Mouse (Mus musculus) adipose tissue, adult 10 weeks (tissue): Measurements from ENCODE around the gene Arfgap2. TPM values are rescaled to one million over a fixed set of nuclear protein-coding genes. Genes with fewer than 3 reads are reported as not detected.

Experiments
- polyA plus RNA-seq: library from polyadenylated mRNA; stranded (reverse); fragments of 350-450 nt; fragmentation: Illumina TruSeq; extraction: RNeasy Lipid Tissue Mini Kit (QIAGEN cat#74804); gene quantifications from one replicate; pipeline ENCODE4 v1.2.3, GENCODE M21; 2014; ENCODE audit warnings: low read depth, low replicate concordance

The Arfgap2 gene
- polyA plus RNA-seq = 55.6 TPM

DNA sequence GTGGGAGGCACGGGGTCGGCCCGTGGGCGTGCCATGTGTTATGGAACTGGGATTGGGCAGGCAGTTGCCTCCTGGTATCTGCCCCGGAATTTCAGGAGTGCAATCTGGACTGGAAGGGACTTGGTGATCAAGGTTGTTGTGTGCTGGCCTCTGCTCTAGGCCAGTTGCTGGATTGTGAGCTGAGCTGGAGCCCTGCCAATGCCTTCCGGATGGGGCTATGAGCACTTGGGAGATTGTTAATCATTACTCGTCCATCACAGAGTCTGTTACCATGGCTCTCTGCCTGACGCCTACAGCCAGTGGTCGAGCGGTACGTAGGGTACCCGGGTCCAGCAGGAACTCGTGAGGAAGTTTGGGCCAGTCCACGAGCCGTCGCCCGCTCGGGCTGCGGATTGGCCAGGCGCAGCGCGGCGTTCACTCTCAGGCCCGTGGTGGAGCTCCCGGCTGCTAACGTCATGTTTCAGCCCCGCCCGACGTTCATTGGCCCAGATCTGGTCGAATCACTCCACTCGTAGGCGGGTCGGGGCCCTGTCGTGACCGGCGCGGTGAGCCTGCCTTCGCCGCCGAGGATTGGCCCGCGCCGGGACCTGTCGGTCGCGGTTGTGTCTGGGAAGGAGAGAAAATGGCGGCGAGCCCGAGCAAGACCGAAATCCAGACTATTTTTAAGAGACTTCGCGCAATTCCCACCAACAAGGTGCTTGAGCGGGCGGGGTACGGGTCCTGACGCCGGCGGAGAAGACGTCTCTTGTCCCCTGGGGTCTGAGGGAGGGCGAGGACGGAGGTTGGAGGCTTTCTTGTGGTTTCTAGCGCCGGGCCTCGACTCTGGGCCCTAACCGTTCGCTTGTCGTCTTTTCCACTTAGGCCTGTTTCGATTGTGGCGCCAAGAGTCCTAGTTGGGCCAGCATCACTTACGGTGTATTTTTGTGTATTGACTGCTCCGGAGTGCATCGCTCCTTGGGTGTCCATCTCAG, at the start of gene Arfgap2:
Arfgap2 (plus strand) TSS at position 264 of the 971 bp plus-strand sequence.

DNA sequence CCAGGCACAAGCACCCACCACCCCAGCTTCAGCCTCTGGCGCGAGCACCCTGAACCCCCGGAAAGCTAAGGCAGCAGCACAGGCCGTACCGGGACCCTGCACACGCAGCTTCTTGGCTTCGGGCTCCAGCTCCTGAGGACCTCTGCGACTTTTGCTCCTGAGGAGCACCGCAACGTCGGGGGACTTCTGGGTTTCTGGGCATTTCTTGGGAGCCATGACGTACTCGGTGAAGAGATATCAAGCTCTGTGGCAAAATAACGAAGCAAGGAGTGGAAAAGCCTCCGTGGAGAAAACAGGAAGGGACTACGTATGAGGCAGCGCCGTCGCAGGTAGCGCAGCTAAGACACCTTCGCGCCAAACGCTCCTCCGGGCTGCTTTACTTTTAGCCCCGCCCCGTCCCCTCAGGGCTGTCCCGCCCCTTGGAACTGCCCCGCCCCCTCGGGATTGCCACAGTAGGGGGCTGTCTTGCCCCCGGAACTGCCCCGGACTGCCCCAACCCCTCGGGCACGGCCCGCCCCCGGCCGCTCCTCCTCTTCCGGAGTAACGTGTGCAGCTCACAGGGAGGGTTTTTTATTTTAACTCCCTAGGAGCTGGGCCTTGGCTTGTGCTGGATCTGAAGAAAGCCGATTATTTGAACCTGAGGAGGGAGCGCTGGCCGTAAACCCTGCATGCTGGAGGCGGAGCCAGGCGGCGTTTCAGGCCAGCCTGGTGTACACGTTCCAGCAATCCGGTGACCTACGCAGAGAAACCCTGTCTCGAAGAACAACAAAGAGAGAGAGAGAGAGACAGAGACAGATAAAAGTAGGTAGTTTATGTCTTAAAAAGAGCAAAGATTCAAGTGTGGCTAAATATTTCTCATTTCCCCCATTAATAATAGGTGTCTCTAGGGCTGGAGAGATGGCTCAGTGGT, 27.9 kb upstream of the Arfgap2 start, which contains the start of gene Ddb2:
Ddb2 (minus strand) TSS at position 382 of the 910 bp plus-strand sequence.

DNA sequence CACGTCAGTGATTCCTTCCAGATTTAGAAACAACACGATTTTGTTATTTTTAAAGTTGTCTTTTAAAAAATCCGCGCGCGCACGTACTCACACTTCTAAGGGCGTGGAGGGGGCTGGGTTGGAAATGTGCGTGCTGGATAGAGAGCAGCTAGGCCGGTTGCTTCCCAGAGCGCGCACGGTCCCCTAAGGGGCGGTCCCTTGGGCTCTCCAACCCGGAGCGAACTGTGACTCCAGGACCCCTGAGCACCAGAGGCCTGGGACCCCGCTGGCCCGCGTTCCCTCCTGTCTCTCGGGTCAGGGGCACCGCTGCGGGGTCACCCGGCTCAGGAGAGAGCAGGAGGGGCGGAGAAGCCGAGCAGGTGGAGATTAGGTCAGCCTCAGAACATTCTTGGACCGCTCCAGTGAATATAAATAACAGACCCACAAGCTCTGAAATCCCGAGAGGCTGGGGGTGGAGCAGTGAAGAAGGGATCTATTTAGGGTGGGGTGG, 9.1 kb upstream of the Arfgap2 start, which contains the start of gene Pacsin3:
Pacsin3 (plus strand) TSS at position 294 of the 490 bp plus-strand sequence.

Other genes with a start within 250 kb of the Arfgap2 start
- not detected for gene Rapsn, start 229.4 kb upstream of the Arfgap2 start, polyA plus RNA-seq
- 158 TPM for gene Psmc3, start 211.0 kb upstream of the Arfgap2 start, polyA plus RNA-seq
- gene Slc39a13, start 194.6 kb upstream of the Arfgap2 start, polyA plus RNA-seq = 41.0 TPM
- gene Spi1, start 182.6 kb upstream of the Arfgap2 start, polyA plus RNA-seq = 15.1 TPM
- gene Mybpc3, start 146.8 kb upstream of the Arfgap2 start, polyA plus RNA-seq = 0.09 TPM
- 23.2 TPM for gene Madd, start 81.1 kb upstream of the Arfgap2 start, polyA plus RNA-seq
- gene Nr1h3, start 62.1 kb upstream of the Arfgap2 start, polyA plus RNA-seq = 35.6 TPM
- gene Acp2, start 62.1 kb upstream of the Arfgap2 start, polyA plus RNA-seq = 27.0 TPM
- 20.7 TPM for gene Ddb2, start 28.0 kb upstream of the Arfgap2 start, polyA plus RNA-seq
- 45.0 TPM for gene Pacsin3, start 9.0 kb upstream of the Arfgap2 start, polyA plus RNA-seq
- 18.8 TPM for gene 1110051M20Rik, start 179.7 kb downstream of the Arfgap2 start, polyA plus RNA-seq
- 13.6 TPM for gene Lrp4, start 192.5 kb downstream of the Arfgap2 start, polyA plus RNA-seq